Mouse (Mus musculus) heart, postnatal 36 days (tissue): ENCODE results near the gene Nup214. TPM values are rescaled to one million over a fixed set of nuclear protein-coding genes. Genes with fewer than 3 reads are reported as not detected.

ENCODE experiments used
- DNase-seq, 2 experiments: peaks; one replicate each; pipeline ENCODE4 v3.0.0; 2021 to 2022
- intact Hi-C: fragments of 180-260 bp; cut with DNase I; formaldehyde crosslinking; loops from one replicate; pipeline ENCODE4 v1.15.1; 2025
- total RNA-seq, 2 experiments: library from RNA; stranded (reverse); gene quantifications; 2 replicates each; pipeline ENCODE4 v1.2.3; 2021

Gene Nup214
- total RNA-seq, 2 experiments from 2014 or later: 33.4 to 34.5 TPM

DNA sequence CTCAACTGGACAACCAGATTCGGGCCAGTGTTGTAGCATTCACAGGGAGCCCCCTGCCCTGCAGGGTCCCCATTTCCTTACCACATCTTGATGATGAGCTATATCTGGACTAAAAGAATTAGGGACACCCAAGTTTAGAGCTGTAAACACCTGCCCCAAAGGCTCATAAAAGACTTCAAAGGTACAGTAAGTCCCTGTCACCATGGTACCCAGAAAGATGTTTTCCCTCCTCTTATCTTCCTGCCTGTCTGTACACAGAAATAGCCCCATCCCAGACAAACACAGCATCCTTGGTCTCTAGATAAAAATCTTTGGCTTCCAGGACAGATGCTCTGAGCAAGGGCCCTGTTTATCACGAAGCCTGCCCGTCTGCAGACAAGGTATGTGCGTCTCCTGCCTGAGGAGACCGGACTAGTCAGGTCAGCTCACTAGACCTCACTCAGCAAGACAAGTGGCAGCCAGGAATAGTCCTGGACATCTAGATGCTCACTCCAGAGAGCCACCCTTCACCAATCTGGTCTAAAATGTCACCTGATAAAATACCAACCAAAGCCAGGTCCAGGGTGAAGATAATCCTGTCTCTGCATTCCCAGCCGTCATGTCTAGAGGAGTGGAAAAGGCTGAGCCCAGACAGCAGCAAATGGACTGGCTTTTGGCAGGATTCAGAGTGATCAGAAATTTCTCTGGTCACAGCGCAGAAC lies 89.4 kb downstream of the Nup214 start:
- DNase-seq: no peak
- intact Hi-C loops: no loop called here

DNA sequence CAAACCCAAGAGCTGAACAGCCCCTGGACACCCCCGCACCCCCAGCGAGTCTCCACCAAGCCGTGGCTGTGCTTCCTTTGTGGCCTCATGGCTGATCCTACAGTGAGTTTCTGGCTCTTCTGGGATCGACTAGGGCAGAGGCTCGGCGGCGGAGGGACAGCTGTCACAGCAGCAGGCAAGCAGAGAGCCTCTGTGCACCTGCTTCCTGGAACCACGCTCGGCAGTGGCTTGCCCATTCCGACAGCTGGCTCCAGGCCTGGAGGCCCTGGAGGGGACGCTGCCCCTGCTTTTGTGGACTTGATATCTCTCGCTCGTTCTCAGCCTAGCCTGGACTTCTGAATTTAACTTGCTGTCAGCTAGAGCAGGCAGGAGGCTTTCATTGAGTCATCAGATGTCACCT lies 90.7 kb downstream of the Nup214 start:
- no peak for DNase-seq
- intact Hi-C loops: no loop called here

DNA sequence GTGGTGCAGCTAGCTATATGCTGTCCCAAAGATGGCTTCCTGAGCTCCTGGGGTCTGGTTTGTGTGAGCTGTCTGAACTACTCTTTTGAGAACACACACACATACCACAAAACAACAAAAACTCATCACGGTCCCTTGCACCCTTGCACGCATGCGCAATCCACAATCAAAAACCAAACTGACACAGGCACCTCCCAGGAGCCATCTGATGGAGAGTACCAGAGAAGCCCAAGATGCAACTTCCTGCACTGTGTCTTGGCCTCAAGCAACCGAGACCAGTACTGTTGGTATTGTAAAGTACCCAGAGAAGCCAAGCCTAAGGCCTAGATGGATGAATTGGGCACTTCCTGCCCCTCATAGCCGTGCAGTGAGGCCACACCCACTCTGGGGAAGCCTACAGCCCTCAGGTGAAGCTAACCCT lies 91.1 kb downstream of the Nup214 start:
- intact Hi-C loops: no loop called here
- DNase-seq: no peak

DNA sequence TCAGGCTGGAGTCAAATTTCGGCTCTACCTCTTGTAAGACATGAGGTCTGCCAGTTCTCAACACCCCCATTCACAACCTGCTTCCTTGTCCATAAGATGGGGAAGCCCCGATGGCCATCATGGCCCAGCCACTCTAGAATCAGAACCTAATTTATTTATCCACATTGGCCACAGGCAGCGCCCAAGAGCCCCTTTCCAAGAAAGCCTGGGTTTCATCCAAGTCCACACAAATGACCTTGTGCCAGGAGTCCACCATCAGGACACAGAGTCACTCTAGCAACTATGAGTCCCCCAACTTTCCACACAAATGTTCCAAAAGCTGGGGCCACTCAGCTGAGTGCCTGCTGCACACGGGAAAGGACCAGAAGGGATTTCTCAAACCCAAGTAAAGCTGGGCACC lies 91.8 kb downstream of the Nup214 start:
- intact Hi-C loops: no loop called here
- DNase-seq: no peak

DNA sequence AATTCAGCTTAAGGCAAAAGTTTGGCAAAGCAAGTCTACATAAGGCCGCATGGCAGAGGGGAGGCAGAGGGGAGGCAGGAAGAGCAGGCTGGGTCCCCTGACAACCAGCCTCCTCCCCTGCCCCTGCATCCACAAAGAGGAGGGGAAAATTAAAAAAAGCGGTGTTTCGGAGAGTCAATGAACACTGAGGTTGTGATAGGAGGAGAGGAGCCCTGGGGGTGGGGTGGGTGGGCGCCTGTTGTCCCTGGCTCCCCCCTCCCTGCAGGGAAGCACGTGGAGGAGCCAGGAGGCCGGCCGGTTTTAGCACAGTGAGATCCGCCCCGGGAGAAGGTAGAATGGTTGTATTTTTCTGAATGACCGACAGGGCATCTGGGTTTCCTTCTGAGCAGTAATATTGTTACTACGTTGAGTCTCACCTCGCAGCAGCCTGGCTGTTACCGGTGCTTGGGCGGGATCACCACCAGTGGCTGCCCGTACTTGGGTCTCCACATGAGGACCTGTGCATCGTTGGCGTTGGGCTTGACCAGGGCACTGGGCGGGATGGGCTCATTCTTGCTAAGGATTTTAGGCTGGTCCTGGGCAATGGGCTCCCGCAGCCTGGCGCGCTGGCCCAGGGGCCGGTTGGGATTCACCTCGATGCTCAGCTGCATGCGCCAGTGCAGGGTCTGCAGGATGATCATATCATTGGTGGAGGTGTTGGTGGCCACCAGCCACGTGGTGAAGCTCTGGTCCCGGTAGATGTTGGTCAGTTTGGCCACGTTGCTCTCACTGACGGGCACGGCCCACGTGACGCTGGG lies 94.8 kb downstream of the Nup214 start:
- intact Hi-C loops: no loop called here
- no peak for DNase-seq

DNA sequence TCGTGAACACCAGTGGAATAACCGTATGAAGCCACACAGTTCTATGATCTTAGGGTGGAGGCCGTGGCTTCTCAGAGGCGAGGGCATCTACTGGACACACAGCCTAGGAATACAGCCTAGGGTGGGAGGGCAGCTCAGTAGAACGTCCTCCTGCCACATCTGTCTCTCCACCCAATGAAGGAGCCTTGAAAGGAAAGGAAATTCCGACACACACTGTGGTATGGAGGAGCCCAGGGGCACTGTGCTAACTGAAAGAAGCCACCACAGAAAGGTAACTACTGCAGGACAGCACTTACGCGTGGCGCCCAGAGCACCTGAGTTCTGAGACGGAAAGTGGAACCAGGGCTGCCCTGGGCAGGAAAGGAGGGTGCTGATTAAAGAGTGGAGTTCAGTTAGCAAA lies 96.5 kb downstream of the Nup214 start:
- no peak for DNase-seq
- intact Hi-C loops: no loop called here

DNA sequence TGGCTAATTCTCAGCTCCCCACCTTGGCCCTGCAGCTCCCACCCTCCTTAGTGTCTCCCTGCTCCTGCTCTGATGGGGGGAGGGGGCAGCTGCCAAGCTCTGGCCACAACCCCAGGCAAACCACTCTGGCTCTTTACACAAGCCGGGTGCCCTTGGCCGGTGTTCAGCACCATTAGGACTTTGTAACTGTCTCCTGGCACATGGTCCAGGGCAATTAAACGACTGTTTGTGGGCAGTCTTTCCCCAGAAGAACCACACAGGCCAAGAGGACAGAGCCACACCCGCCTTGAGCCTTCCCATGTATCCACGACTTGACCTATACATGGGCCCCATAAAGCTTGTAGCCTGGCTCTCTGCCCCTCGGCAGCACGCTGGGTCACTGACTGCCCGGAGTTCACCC lies 100.2 kb downstream of the Nup214 start:
- intact Hi-C loops: no loop called here

DNA sequence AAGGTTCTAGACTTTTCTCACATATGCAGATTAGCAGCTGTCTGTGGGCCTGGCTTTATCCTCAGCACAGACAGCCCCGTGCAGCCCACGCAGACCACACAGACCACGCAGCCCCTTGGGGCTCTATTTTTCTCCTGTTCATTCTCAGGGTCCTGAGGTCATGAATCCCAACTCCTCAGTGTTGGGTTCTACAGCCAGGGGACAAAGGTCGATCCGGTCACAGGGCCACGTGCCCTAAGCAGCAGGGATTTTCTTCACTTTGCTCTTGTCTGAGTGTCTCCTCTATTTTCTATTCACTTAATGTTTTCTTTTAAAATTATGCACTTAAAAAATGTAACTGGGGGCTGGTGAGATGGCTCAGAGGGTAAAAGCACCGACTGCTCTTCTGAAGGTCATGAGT lies 101.1 kb downstream of the Nup214 start:
- no peak for DNase-seq
- intact Hi-C loops: no loop called here

More for the DNA sequence above, 100.2 kb downstream of the Nup214 start:
- DNase-seq: peak in 1 of 2 experiments; percentile 27

DNA sequence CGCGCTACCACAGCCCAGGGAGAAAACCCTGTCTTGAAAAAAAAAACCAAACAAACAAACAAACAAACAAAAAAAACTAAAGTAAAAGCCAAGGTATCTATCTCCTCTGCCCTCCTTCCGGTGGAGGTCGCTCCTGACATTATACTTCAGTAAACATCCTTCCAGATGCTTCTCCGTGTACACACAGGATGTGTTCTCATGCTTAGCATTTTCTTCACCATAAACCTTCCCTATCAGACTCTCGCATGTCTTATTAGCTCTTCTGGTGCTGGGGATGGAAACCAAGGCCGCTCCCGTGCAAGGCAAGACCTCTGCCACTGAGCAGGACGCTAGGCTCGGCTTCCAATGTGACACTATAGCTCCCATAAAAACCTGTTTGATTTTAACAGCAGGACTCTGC lies 103.5 kb downstream of the Nup214 start:
- intact Hi-C loops: no loop called here
- no peak for DNase-seq

DNA sequence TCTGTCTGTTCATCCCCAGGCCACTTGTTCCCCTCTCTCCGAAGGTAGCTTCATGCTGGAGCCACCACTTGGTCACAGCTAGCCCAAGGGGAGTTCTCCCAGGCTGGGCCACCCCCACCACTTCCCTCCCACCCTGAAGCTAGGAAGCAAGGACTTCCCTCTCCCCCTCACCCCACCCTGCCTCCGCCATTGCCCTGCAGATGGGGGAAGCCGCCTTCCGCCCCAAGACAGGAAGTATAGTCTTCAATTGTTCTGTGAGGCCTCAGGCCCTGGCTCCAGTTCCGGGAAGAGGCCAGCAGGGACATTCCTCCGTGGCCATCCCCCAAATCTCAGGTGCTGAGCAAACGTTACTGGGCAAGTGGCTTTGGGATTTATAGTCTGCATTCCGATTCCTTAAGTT lies 104.3 kb downstream of the Nup214 start:
- intact Hi-C loops: no loop called here
- peak in 1 of 2 experiments; percentile 50 for DNase-seq

DNA sequence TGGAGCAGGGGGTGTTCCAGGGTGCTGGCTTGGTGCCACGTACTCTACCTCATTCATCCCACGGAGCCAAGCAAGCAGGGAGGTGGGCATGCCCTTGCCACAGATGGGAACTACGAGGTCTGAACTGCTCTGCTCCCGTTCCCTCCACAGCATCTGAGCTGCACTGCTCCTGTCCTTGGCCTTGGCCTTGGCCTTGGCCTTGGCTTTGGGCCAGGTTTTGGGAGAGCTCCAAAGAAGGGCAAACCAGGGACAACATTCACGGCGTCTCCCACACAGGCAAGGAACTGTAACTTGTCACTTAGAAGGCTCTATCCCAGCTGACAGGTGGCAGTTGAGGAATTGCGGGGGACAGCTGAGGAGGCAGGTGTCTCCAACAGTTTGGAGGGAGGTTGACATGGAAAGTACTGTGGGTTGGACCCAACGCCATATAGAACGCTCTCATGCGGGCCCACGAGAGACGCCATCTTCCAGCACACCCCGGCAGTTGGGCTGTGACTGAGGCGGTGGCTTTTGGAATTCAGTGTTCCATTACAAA lies 105.0 kb downstream of the Nup214 start:
- intact Hi-C loops: no loop called here
- DNase-seq: no peak

DNA sequence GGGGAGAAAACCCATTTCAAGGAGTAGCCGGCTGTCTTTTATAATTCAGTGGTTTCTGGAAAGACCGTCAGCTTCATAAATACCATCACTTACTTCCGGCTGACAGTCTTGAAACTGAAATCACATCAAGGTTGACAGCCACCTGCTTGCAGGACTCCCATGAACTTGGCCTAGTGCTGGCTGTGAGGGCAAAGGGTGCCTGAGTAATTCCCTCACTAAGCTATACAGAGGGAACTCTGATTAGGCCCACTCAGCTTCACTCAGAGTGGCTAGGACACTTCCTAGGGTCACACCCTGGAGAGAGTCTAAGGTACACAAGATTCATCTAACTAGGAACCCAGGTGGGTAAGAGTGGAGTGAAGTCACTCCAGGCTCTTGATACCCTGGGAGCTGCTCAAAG lies 106.4 kb downstream of the Nup214 start:
- intact Hi-C loops: loop anchor here (5.0 kb wide), 1 partner anchor 38 kb away; no protein-coding TSS in a partner anchor
- DNase-seq: no peak

DNA sequence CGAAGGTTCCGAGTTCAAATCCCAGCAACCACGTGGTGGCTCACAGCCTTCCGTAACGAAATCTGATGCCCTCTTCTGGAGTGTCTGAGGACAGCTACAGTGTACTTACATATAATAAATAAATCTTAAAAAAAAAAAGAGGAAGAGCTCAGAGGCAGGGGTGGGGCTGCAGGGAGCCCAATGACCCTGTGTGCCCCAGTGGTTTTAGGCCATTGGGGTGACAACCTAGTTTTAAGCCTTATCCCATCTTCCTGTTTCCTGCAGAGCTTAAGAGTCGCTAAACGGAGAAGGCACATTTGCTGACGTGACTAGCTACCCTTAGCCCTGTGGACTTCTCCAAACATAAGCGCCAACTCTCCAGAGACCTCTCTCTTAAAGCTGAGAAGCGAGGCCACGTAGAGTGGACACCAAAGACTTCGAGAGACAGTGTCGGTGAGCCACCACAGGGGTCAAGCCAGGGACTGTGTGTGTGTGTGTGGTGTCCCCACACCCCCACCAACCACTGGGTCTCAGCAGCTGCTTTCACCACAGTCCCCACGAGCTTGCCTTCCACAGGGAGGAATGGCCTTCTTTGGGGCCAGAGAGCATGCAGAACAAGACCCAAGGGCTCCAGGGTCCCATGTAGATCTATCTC lies 107.2 kb downstream of the Nup214 start:
- intact Hi-C loops: loop anchor here (5.0 kb wide), 1 partner anchor 39 kb away; no protein-coding TSS in a partner anchor
- DNase-seq: peak in 1 of 2 experiments; percentile 24

DNA sequence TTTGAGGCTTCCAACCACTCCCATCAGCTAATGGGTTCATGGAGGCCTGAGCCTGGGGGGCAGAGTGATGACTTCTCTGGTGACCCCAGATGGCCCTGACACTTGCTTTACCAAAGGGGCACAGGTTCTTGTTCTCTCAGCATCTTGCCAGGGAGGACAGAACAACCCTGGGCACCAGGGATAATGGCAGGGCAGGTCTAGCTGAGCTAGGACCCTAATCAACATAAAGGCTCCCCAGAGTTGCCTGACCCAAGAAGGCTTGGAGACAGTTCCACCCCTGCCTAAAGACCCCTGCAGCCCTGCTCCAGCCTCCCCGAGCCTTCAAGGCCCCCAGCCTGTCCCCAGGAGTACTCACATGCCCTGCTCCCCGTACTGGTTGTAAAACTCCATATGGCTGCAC lies 108.0 kb downstream of the Nup214 start:
- no peak for DNase-seq
- intact Hi-C loops: loop anchor here (2.0 to 5.0 kb wide), 2 partner anchors 40 to 49 kb away; no protein-coding TSS in a partner anchor

DNA sequence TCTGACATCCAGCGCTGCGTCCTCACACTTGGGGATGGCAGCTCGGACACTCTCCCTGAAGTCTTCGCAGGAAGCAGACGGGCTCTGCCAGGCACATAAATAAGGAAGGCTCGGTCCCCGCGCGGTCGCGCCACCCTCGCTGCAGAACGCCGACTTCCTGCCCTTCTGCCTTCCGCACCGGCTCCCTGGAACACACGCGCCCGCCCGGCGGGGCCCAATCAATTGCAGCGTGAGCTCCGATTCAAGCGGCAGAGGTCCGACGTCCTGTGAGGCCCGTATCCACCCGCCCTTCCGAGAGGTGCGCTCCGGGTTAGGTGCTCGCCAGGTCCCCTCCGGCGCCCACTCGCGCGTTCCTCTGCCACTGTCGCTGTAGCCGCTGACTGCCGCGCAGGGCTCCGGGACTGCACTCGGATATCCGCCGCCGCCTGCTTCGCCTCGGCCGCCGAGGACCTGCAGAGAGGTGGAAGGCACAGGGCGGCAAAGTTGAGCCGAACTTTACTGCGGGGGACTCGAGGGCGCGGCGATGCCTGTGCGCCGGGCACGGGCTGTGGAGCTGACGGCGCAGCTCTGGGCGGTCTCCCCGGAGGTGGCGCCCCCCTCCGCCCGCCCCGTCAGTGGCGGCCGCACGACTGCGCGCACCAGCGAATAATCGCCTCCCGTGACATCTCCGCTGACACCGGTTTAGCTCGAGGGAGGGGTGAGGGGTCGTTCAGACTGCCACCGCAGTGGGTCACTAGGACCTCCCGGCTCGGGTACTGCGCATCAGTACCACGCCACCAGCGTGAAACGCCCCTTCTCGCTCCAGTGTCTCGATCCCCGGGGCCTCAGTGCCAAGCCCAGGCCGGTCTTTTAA lies 109.1 kb downstream of the Nup214 start:
- DNase-seq: peak; percentile 65 to 72
- intact Hi-C loops: loop anchor here (2.0 to 5.0 kb wide), 2 partner anchors 41 to 47 kb away; no protein-coding TSS in a partner anchor

DNA sequence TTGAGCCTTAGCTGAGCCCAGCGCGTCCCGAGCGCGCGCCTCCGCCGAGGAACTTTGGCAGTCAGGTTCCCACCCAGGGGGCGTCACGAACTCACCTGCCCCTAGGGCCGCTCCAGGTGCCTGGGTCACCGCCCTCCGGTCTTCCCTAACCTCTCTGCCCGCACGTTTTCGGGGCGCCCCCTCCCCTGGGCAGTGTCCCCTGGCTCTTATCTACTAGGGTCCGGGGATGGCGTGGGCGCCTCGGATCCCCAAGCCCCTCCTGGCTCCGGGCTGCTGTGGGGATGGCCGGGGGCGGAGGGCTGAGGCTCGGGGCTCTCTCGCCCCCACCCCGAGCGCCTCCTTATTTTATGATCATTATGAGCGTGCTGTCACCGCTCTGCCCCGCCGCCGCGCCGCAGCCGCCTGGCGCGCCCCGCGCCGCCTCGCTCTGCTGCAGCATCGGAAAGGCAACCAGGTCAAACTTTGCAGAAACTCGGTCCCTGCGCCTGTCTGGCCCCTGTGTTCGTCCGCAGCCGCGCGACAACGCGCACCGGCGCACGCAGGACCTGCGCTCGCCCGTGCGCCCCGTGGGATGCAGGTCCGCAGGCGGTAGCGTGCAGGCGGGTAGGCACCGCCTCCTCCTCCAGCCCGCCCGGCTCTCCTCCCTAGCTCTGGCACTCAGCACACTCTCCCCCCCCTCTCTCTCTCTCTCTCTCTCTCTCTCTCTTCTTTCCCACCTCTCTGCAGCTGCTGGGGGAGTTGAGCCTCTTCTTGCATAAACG lies 110.1 kb downstream of the Nup214 start, which contains the start of gene Fam78a:
Gene Fam78a (minus strand): TSS at position 747 of the 761 bp plus-strand sequence.
- intact Hi-C loops: loop anchor here (5.0 kb wide), 1 partner anchor 42 kb away; no protein-coding TSS in a partner anchor
- DNase-seq: peak in 1 of 2 experiments; percentile 37

DNA sequence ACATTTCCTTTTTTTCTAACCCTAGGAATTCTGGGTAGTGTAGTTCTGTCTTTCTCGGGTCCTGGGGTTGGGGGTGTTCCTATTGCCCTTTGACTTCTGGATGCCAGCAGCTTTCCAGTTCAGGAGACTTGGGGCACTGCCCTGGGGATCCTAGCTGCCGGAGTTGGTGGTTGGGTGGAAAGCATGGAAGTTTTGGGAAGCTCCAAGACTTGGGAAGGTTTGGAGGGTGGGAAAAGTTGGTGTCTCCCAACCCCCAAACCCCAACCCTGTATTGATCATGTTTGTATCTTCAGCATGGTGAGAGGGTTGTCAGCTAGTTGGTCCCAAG lies 110.6 kb downstream of the Nup214 start:
- DNase-seq: no peak
- intact Hi-C loops: loop anchor here (5.0 kb wide), 1 partner anchor 43 kb away; no protein-coding TSS in a partner anchor

DNA sequence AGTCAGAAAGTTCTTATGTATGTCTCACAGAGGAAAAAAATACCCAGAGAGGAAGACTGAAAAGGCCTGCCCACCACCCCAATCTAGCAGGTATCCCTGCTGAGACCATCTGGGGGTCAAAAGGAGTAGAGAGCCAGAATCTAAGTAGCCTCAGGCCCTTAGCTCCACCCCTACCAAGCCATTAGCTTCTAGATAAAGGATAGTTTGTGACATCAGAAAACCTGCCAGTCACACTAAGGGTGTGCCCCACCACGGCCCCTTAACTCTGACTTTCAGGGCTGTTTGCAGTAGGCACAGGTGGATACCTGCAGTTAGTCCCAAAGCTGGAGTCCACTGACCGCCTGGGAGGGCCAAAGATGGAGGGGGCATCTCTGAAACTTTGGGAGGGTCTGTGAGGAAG lies 111.0 kb downstream of the Nup214 start:
- no peak for DNase-seq
- intact Hi-C loops: no loop called here

DNA sequence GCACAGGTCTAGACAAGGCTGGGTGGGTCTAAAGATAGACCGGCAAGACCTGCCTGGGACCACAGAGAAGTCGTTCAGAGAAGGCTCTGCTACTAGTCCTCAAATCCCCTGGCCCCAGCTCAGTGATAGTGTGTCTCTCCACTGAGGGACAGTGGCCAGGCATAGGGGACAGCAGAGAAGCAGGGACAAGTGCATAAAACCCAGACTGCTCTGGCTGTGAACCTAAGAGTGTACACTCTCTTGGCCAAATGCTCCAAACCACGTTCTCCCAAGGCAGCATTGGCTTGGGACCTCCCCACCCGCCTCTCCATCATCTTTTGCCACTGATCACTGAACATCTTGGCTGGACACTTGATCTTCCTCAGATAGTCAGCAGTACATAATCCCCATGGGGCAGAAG lies 113.4 kb downstream of the Nup214 start:
- no peak for DNase-seq
- intact Hi-C loops: no loop called here
